Mouse (Mus musculus): ENCODE results near the gene Abhd17c.

DNA sequence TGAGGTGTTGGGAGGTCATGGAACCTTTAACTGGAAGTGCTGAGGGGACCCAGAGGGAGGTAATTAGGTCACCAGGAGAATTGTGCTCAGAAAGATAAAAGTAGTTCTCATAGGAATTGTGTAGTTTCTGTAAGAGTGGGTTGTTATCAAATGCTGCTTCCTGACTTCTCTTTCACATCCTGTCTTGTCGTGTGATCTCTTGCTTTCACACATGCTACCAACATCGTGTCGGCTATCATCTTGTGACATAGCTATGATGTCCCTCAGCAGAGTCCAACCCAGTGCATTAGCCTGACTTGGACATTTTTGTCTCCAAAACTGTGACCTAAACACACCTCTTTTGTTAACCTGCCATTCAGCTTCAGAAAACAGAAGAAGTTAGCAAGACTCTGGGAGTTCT lies 40.6 kb upstream of the Abhd17c start:
- TF ChIP-seq POLR2A (IDR thresholded peaks at IDR 0.05; ENCODE audit: insufficient read depth, low read length) (no peak), CTCF (IDR thresholded peaks at IDR 0.05; ENCODE audit: low read depth, low read length) (no peak), EP300 (IDR thresholded peaks at IDR 0.05; ENCODE audit: insufficient read depth, low read depth, low read length) (no peak)

Data from ES-Bruce4 (cell line).